Mouse (Mus musculus) ES-E14 (cell line): Measurements from ENCODE around the gene Pmf1. TPM values are rescaled to one million over a fixed set of nuclear protein-coding genes. Genes with fewer than 3 reads are reported as not detected.
A peak's percentile ranks its signal among the peaks of the same experiment; 100 is the strongest.

Experiments
- DNase-seq: peaks from one replicate; pipeline ENCODE4 v3.0.0-alpha.2; 2013; ENCODE audit warnings: low read depth, low spot score
- H3K27ac ChIP-seq: 2 replicates; pipeline ENCODE4 v1.5.1; 2012; ENCODE audit warnings: low read depth, mild to moderate bottlenecking, low read length, moderate library complexity, mixed read lengths; ENCODE audit not compliant: poor library complexity, insufficient read depth, severe bottlenecking
- H3K36me3 ChIP-seq: 2 replicates; pipeline ENCODE4 v1.6.1; 2012; ENCODE audit warnings: mild to moderate bottlenecking, low read length, moderate library complexity, mixed read lengths; ENCODE audit not compliant: control insufficient read depth, poor library complexity, insufficient read depth, severe bottlenecking
- H3K4me1 ChIP-seq, 2 experiments: fragments of 150-350 bp in 1 of 2; sonication (generic) in 1 of 2; 2 replicates each; pipeline ENCODE4 v1.6.1; 2012; ENCODE audit warnings: low read length in 2 of 2, mild to moderate bottlenecking in 1 of 2, mixed read lengths in 1 of 2; ENCODE audit not compliant: control insufficient read depth in 2 of 2, insufficient read depth in 2 of 2, poor library complexity in 1 of 2
- H3K4me3 ChIP-seq, 2 experiments: fragments of 150-350 bp in 1 of 2; sonication (generic) in 1 of 2; 2 replicates each; pipeline ENCODE4 v1.5.1; 2012; ENCODE audit warnings: low read length in 2 of 2, low read depth in 1 of 2, mild to moderate bottlenecking in 1 of 2, mixed read lengths in 1 of 2; ENCODE audit not compliant: insufficient read depth in 1 of 2, poor library complexity in 1 of 2, severe bottlenecking in 1 of 2
- H3K9ac ChIP-seq: 2 replicates; pipeline ENCODE4 v1.6.1; 2012; ENCODE audit warnings: low read depth, mild to moderate bottlenecking, low read length, mixed read lengths; ENCODE audit not compliant: poor library complexity, insufficient read depth, severe bottlenecking
- H3K9me3 ChIP-seq: fragments of 150-350 bp; sonication (generic); 2 replicates; pipeline ENCODE4 v1.6.1; 2012; ENCODE audit warnings: low read depth, mild to moderate bottlenecking, low read length; ENCODE audit not compliant: control insufficient read depth, insufficient read depth
- CHD2 ChIP-seq: IDR thresholded peaks from 2 replicates; pipeline ENCODE4 v1.6.1; 2014; ENCODE audit warnings: mild to moderate bottlenecking, low read depth, low read length, inconsistent platforms
- HCFC1 ChIP-seq: IDR thresholded peaks from 2 replicates; pipeline ENCODE4 v1.6.1; 2012; ENCODE audit warnings: low read length, inconsistent platforms, borderline replicate concordance; ENCODE audit not compliant: insufficient read depth
- MAFK ChIP-seq: IDR thresholded peaks from 2 replicates; pipeline ENCODE4 v1.6.1; 2014; ENCODE audit warnings: mild to moderate bottlenecking, low read depth, low read length, inconsistent platforms; ENCODE audit not compliant: insufficient read depth
- ZC3H11A ChIP-seq: IDR thresholded peaks from 2 replicates; pipeline ENCODE4 v1.6.1; 2012; ENCODE audit warnings: low read depth, mild to moderate bottlenecking, inconsistent platforms, low read length, borderline replicate concordance
- ZNF384 ChIP-seq: IDR thresholded peaks from 2 replicates; pipeline ENCODE4 v1.6.1; 2012; ENCODE audit warnings: low read depth, low read length, inconsistent platforms
- in situ Hi-C, 2 experiments: fragments of 600-800 bp; cut with MboI; formaldehyde crosslinking; loops; one replicate each; pipeline ENCODE4 v1.15.1; 2025; ENCODE audit warnings: low sequenced_read_pairs in 2 of 2, inconsistent platforms in 1 of 2; ENCODE audit not compliant: unreplicated experiment in 2 of 2
- total RNA-seq: library from RNA; depleted of rRNA; stranded (reverse); fragments of 300-350 nt; gene quantifications from 2 replicates; pipeline ENCODE4 v1.2.3, GENCODE M21; 2012

The Pmf1 gene
- total RNA-seq, 1 experiment = 97.0 TPM

DNA sequence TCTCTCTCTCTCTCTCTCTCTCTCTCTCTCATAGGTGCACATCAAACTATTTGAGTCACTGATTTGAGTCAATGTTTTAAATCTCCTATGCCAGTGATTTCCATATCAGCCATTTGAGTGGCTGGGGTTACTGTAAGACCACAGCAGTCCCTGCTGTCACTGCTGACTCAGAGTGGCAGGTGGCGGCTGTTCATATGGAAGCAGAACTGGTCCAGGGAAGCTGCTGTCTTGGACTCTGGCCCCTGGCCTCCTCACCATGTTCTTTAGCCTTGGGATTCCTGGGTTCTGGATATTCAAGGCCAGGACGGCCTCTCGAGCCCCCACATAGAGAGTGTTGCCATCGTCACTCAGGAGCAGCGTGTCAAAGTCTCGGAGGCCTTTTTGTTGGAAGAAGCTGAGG lies 42.6 kb upstream of the Pmf1 start:
- no peaks in the 10 kb centered on the region for H3K36me3 ChIP-seq
- DNase-seq = no peak
- no peak overlapping the region for H3K9ac ChIP-seq
- in situ Hi-C loops = no loop called here
- TF ChIP-seq ZC3H11A (no peak), CHD2 (no peak), HCFC1 (no peak), MAFK (no peak), ZNF384 (no peak)
- peaks cover 2 to 13% of the 10 kb centered on the region in 2 experiments; a peak in 1 of 4 replicates for H3K4me1 ChIP-seq
- H3K4me3 ChIP-seq = no peak overlapping the region
- no peak overlapping the region for H3K27ac ChIP-seq
- no peaks in the 10 kb centered on the region for H3K9me3 ChIP-seq

DNA sequence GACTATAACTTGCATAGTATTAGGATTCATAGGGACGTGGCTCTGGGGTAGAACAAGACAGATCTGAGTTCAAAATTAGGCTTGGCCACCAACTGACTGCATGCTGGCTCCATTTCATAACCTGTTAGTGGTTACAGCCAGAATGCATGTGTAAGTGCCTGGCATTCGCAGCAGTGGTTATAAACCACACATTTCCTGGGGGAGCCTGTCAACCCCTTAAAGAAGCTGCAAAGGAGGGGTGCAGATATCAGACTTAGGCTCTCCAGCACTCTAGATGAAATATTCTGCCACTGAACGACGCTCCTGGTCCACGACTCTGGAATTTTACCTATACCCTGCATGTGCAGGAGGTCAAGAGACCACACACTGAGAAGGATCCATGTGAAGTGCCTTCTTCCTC lies 42.1 kb upstream of the Pmf1 start:
- Histone ChIP-seq H3K9me3 (no peaks in the 10 kb centered on the region), H3K36me3 (no peaks in the 10 kb centered on the region), H3K4me3 (no peak overlapping the region), H3K9ac (no peak overlapping the region), H3K27ac (no peak overlapping the region), H3K4me1 (peaks cover 2 to 15% of the 10 kb centered on the region in 2 experiments; a peak in 1 of 4 replicates)
- no peak for TF ChIP-seq ZC3H11A
- no peak for TF ChIP-seq CHD2
- TF ChIP-seq ZNF384 = no peak
- no peak for TF ChIP-seq MAFK
- TF ChIP-seq HCFC1 = no peak
- DNase-seq = no peak
- in situ Hi-C loops = no loop called here

DNA sequence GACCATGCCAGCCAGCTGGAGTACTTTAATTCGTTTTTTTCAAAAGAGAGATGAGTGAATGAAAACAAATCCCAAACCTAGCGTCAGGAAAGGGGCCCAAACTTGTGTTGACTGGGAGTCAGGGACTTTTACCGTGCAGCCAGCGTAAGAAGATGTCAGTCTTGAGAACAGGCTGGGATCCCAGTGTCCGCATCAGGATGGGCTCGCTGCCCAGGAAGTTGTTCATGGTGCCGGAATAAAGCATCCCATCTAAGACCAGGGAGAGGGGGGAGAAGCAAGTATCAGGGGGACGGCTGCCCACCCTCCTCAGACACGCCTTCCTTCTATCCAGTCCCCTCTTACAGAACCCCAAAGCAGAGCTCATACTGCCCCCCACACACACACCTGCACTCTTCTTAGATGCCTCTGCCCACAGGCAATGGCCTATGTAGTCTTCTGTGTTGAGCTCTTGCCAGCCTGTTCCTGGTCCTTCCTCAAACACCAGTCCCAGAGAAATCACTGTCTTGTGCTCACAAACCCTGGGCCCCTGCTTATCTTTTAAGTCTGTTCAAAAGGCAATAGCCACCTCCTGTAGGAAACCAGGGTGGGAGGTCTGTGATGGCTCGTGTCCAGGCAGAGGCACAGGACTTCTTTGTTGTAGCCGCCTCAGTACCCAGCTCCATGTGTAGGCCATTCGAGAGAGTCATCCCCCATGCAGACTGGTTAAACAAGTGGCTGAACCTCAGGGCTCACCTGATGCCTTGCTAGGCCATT lies 40.4 kb upstream of the Pmf1 start:
- H3K9me3 ChIP-seq = no peaks in the 10 kb centered on the region
- in situ Hi-C loops = no loop called here
- H3K36me3 ChIP-seq = no peaks in the 10 kb centered on the region
- H3K27ac ChIP-seq = no peak overlapping the region
- no peak overlapping the region for H3K4me3 ChIP-seq
- H3K4me1 ChIP-seq = peaks cover 2 to 14% of the 10 kb centered on the region in 2 experiments; a peak in 1 of 4 replicates
- H3K9ac ChIP-seq = no peak overlapping the region
- no peak for DNase-seq
- no peak for TF ChIP-seq HCFC1
- TF ChIP-seq CHD2 = no peak
- no peak for TF ChIP-seq MAFK
- no peak for TF ChIP-seq ZC3H11A

- in situ Hi-C loops = no loop called here
- Histone ChIP-seq H3K9me3 (no peaks in the 10 kb centered on the region), H3K9ac (peak overlapping the region; percentile 46), H3K4me3 (peak overlapping the region; percentile 42 to 62), H3K36me3 (no peaks in the 10 kb centered on the region), H3K27ac (no peak overlapping the region), H3K4me1 (peaks cover 2 to 9% of the 10 kb centered on the region in 2 experiments; a peak in 1 of 4 replicates)
- DNase-seq = no peak
- TF ChIP-seq ZC3H11A = no peak
These were observed 39.4 kb upstream of the Pmf1 start for GRCm38 (mm10) chr3:88449395-88450023.
